Mouse (Mus musculus) bone marrow macrophage, adult 2 months (primary cell): Measurements from ENCODE around the gene Ak2.

Experiments used
- CTCF ChIP-seq: IDR thresholded peaks from 2 replicates; pipeline ENCODE4 v1.5.1; 2012; ENCODE audit warnings: low read depth, mild to moderate bottlenecking, low read length, moderate library complexity
- POLR2A ChIP-seq: IDR thresholded peaks from 2 replicates; pipeline ENCODE4 v1.6.1; 2012; ENCODE audit warnings: mild to moderate bottlenecking, low read depth, low read length, borderline replicate concordance

DNA sequence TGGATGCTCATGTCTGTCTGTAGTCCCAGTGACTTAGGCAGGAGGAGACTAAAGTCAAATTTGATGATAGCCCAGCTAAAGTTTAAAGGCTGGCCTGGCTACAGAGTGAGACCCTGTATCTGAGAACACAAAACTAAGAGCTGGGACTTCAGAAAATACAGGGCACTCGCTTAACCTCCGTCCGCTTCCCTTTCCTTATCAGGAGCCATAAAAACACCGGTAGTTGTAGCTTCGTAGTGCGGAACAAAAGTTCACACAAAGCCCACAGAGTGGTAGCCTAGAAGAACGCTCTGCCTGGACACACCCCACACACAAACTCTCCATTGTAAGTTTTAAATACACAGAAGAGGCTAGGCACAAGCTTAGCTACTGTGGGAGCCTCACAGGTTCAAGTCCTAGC, 3.5 kb downstream of the Ak2 start:
- no peak for TF ChIP-seq POLR2A
- TF ChIP-seq CTCF: no peak
